Mouse (Mus musculus): ENCODE results near the gene Dcp1b. TPM values are rescaled to one million over a fixed set of nuclear protein-coding genes. Genes with fewer than 3 reads are reported as not detected.

Gene Dcp1b
- polyA plus RNA-seq, 1 experiment from 2014 or later, result 4.5 TPM

DNA sequence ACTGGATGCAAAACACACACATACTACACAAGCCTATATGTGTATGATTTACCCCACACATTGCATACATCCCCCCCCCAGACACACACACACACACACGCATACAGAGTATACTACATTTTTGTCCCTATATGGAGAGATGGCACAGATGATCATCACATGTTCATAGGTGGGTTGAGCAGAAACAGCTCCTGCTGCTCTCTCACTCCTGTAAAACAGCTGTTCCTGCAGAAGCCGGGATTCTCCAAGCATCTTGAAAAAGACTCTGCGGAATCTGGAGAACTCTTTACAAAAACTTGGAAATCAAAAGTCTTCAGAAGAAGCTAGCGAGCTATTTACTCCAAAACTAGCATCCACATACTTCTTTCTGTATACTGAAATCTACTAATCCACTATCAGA is 42.2 kb upstream of the Dcp1b start:
- Histone ChIP-seq H3K27ac (ENCODE audit: low read depth) (no peak overlapping the region), H3K27me3 (ENCODE audit: insufficient read depth, low read length) (no peaks in the 10 kb centered on the region), H3K36me3 (replicated peaks; ENCODE audit: insufficient read depth, low read length) (no peaks in the 10 kb centered on the region), H3K9me3 (ENCODE audit: low read length) (no peaks in the 10 kb centered on the region), H3K4me2 (ENCODE audit: low read depth, low read length) (no peak overlapping the region), H3K4me3 (ENCODE audit: low read depth, low read length) (no peak overlapping the region), H3K4me1 (ENCODE audit: insufficient read depth) (no peaks in the 10 kb centered on the region), H3K9ac (replicated peaks) (no peak overlapping the region)
- 77% methylated on average over 4 of the region's 4 CpGs for WGBS (ENCODE audit: insufficient replicate concordance)
- DNase-seq (no peak), ATAC-seq (no peak)
- no peak for TF ChIP-seq CTCF (IDR thresholded peaks at IDR 0.05; ENCODE audit: low read depth)
- TF ChIP-seq EP300 (IDR thresholded peaks at IDR 0.05; ENCODE audit: low read depth), result no peak

GRCm38 (mm10) chr6:119137768-119138167 is 37.3 kb upstream of the Dcp1b start:
- TF ChIP-seq EP300 (IDR thresholded peaks at IDR 0.05; ENCODE audit: low read depth) (no peak), CTCF (IDR thresholded peaks at IDR 0.05; ENCODE audit: low read depth) (no peak)
- H3K4me1 ChIP-seq (ENCODE audit: insufficient read depth), result peaks cover 9% of the 10 kb centered on the region; the same call in 1 of the 2 replicates
- H3K9ac ChIP-seq (replicated peaks), result no peak overlapping the region
- H3K9me3 ChIP-seq (ENCODE audit: low read length), result no peaks in the 10 kb centered on the region
- no peak overlapping the region for H3K27ac ChIP-seq (ENCODE audit: low read depth)
- 61% methylated on average over 10 of the region's 10 CpGs for WGBS (ENCODE audit: insufficient replicate concordance)
- no peaks in the 10 kb centered on the region for H3K36me3 ChIP-seq (replicated peaks; ENCODE audit: insufficient read depth, low read length)
- H3K4me3 ChIP-seq (ENCODE audit: low read depth, low read length), result no peak overlapping the region
- H3K4me2 ChIP-seq (ENCODE audit: low read depth, low read length), result no peak overlapping the region
- no peaks in the 10 kb centered on the region for H3K27me3 ChIP-seq (ENCODE audit: insufficient read depth, low read length)
- ATAC-seq, result peak; percentile 78
- peak; percentile 48 for DNase-seq

- H3K4me3 ChIP-seq (ENCODE audit: low read depth, low read length), result no peak overlapping the region
- peak overlapping the region; percentile 39; the same call in 1 of the 2 replicates for H3K27ac ChIP-seq (ENCODE audit: low read depth)
- H3K36me3 ChIP-seq (replicated peaks; ENCODE audit: insufficient read depth, low read length), result no peaks in the 10 kb centered on the region
- DNase-seq (peak; percentile 39), ATAC-seq (peak; percentile 88)
- H3K27me3 ChIP-seq (ENCODE audit: insufficient read depth, low read length), result no peaks in the 10 kb centered on the region
- no peak overlapping the region for H3K9ac ChIP-seq (replicated peaks)
- TF ChIP-seq EP300 (IDR thresholded peaks at IDR 0.05; ENCODE audit: low read depth), result no peak
- TF ChIP-seq CTCF (IDR thresholded peaks at IDR 0.05; ENCODE audit: low read depth), result no peak
- H3K4me2 ChIP-seq (ENCODE audit: low read depth, low read length), result no peak overlapping the region
- no peaks in the 10 kb centered on the region for H3K9me3 ChIP-seq (ENCODE audit: low read length)
- H3K4me1 ChIP-seq (ENCODE audit: insufficient read depth), result peaks cover 9% of the 10 kb centered on the region; the same call in 1 of the 2 replicates
- 25% methylated on average over 7 of the region's 7 CpGs for WGBS (ENCODE audit: insufficient replicate concordance)
Measured at GRCm38 (mm10) chr6:119139561-119139960, 35.5 kb upstream of the Dcp1b start.

- H3K9ac ChIP-seq (replicated peaks), result no peak overlapping the region
- no peak overlapping the region for H3K4me3 ChIP-seq (ENCODE audit: low read depth, low read length)
- TF ChIP-seq EP300 (IDR thresholded peaks at IDR 0.05; ENCODE audit: low read depth) (no peak), CTCF (IDR thresholded peaks at IDR 0.05; ENCODE audit: low read depth) (no peak)
- no peak overlapping the region for H3K27ac ChIP-seq (ENCODE audit: low read depth)
- H3K27me3 ChIP-seq (ENCODE audit: insufficient read depth, low read length), result no peaks in the 10 kb centered on the region
- no peaks in the 10 kb centered on the region for H3K4me1 ChIP-seq (ENCODE audit: insufficient read depth)
- WGBS (ENCODE audit: insufficient replicate concordance), result 50% methylated on average over 4 of the region's 4 CpGs
- no peaks in the 10 kb centered on the region for H3K36me3 ChIP-seq (replicated peaks; ENCODE audit: insufficient read depth, low read length)
- no peak overlapping the region for H3K4me2 ChIP-seq (ENCODE audit: low read depth, low read length)
- peaks cover 5% of the 10 kb centered on the region; the same call in 1 of the 2 replicates for H3K9me3 ChIP-seq (ENCODE audit: low read length)
- DNase-seq (no peak), ATAC-seq (no peak)
Measured at GRCm38 (mm10) chr6:119145109-119145508, 29.9 kb upstream of the Dcp1b start.

DNA sequence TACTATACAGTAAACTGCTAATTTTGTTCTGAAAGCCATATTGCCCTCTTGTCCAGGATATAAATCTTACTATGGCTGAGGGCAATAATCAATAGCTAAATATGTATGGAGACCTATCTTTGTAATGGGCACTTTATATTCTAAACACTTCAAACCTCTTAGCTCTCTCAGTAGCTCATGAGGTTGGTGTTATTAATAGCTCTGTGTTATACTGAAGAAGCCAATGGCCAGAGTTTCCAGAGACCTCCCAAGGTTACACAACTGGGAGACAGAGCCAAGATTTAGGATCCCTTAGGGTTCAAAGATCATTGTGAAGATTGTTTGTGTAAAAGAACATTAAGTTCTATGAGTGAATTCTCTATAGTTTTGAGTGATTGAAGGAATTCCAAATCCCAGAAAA is 9.4 kb upstream of the Dcp1b start:
- H3K4me2 ChIP-seq (ENCODE audit: low read depth, low read length), result no peak overlapping the region
- ATAC-seq, result no peak

GRCm38 (mm10) chr6:119174307-119175074 is 562 bp upstream of the Dcp1b start:
- H3K9me3 ChIP-seq (ENCODE audit: low read length), result no peaks in the 10 kb centered on the region
- no peaks in the 10 kb centered on the region for H3K27me3 ChIP-seq (ENCODE audit: insufficient read depth, low read length)
- no peaks in the 10 kb centered on the region for H3K36me3 ChIP-seq (replicated peaks; ENCODE audit: insufficient read depth, low read length)
- no peak overlapping the region for H3K27ac ChIP-seq (ENCODE audit: low read depth)
- no peak overlapping the region for H3K9ac ChIP-seq (replicated peaks)
- no peak; the same call in 1 of the 2 replicates for ATAC-seq
- peaks cover 4% of the 10 kb centered on the region for H3K4me1 ChIP-seq (ENCODE audit: insufficient read depth)
- WGBS (ENCODE audit: insufficient replicate concordance), result 52% methylated on average over 12 of the region's 12 CpGs
- TF ChIP-seq CTCF (IDR thresholded peaks at IDR 0.05; ENCODE audit: low read depth) (no peak), EP300 (IDR thresholded peaks at IDR 0.05; ENCODE audit: low read depth) (no peak)
- DNase-seq, result no peak
- H3K4me2 ChIP-seq (ENCODE audit: low read depth, low read length), result peak overlapping the region; percentile 78
- peak overlapping the region; percentile 76 for H3K4me3 ChIP-seq (ENCODE audit: low read depth, low read length)

More for the DNA sequence above, 9.4 kb upstream of the Dcp1b start:
- Histone ChIP-seq H3K27me3 (ENCODE audit: insufficient read depth, low read length) (no peaks in the 10 kb centered on the region), H3K4me3 (ENCODE audit: low read depth, low read length) (no peak overlapping the region), H3K9ac (replicated peaks) (no peak overlapping the region), H3K27ac (ENCODE audit: low read depth) (no peak overlapping the region), H3K4me1 (ENCODE audit: insufficient read depth) (no peaks in the 10 kb centered on the region), H3K36me3 (replicated peaks; ENCODE audit: insufficient read depth, low read length) (no peaks in the 10 kb centered on the region), H3K9me3 (ENCODE audit: low read length) (no peaks in the 10 kb centered on the region)
- no peak for DNase-seq
- no peak for TF ChIP-seq CTCF (IDR thresholded peaks at IDR 0.05; ENCODE audit: low read depth)
- no peak for TF ChIP-seq EP300 (IDR thresholded peaks at IDR 0.05; ENCODE audit: low read depth)
